Comparison of ENCODE assay signal across 31 mouse cellular contexts in the genomic region with DNA sequence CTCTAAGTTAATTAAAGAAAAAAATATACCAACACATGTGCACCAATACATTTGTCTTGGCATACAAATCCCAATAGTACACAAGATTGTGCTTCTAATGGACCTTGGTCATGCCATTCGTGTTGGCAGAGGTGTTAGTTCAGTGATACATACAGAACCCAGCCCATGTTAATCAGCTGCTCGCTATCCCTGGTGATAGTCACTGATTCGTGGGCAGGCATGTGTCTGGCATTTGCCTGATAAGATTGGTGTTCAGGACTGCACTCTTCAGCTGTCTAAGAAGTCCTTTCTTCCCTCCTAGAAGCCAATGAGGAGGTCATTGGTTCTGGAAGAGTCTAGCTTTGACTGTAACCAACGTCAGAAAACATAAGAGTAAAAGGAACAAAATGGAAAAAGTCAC.
"Had no signal": no experiment of that assay in that cellular context is flagged by ENCODE, and none has a peak within 500 bp of the region (broad histone marks: within the 10 kb centered on the region; RNA-seq: fewer than 3 reads in every experiment).

No protein-coding gene starts in this region.

- H3K9me3 ChIP-seq: limb, embryonic 10.5 days; limb, embryonic 12.5 days; limb, embryonic 13.5 days; limb, embryonic 15.5 days; liver, embryonic 12.5 days; liver, embryonic 13.5 days; liver, embryonic 15.5 days; lung, embryonic 15.5 days; megakaryocyte, embryonic 14.5 days; midbrain, embryonic 10.5 days; midbrain, embryonic 12.5 days; midbrain, embryonic 13.5 days; midbrain, embryonic 15.5 days had no signal

- ATAC-seq: liver, embryonic 12.5 days; liver, postnatal 0 days; lung, postnatal 0 days; midbrain, embryonic 13.5 days; midbrain, embryonic 15.5 days; midbrain, embryonic 16.5 days had no signal

- H3K4me3 ChIP-seq: left cerebral cortex, adult 2 months; limb, embryonic 10.5 days; limb, embryonic 12.5 days; limb, embryonic 13.5 days; limb, embryonic 15.5 days; liver, embryonic 12.5 days; liver, embryonic 13.5 days; liver, embryonic 15.5 days; lung, embryonic 15.5 days; megakaryocyte, embryonic 14.5 days; midbrain, embryonic 10.5 days; midbrain, embryonic 12.5 days; midbrain, embryonic 13.5 days; midbrain, embryonic 15.5 days; myocyte had no signal

- DNase-seq: left cerebral cortex, postnatal 4 days; liver; liver, embryonic 13.5 days; liver, postnatal 0 days; lung, adult 2 months; lung, embryonic 14.5 days; lung, postnatal 10 days; lung, postnatal 14 days; lung, postnatal 36 days; lung, postnatal 4 days; midbrain, embryonic 14.5 days had no signal

- H3K9ac ChIP-seq: limb, embryonic 12.5 days; limb, embryonic 13.5 days; limb, embryonic 15.5 days; liver, embryonic 12.5 days; liver, embryonic 13.5 days; liver, embryonic 14.5 days; liver, embryonic 15.5 days; liver, postnatal 0 days; lung, embryonic 14.5 days; lung, embryonic 15.5 days; midbrain, embryonic 12.5 days; midbrain, embryonic 13.5 days; midbrain, embryonic 15.5 days had no signal

- H3K27me3 ChIP-seq: limb, embryonic 12.5 days; limb, embryonic 13.5 days; limb, embryonic 15.5 days; liver, embryonic 12.5 days; liver, embryonic 13.5 days; liver, embryonic 15.5 days; lung, embryonic 15.5 days; megakaryocyte, embryonic 14.5 days; midbrain, embryonic 12.5 days; midbrain, embryonic 13.5 days; midbrain, embryonic 15.5 days had no signal

- H3K4me2 ChIP-seq: limb, embryonic 12.5 days; limb, embryonic 13.5 days; limb, embryonic 15.5 days; liver, embryonic 11.5 days; liver, embryonic 12.5 days; liver, embryonic 13.5 days; liver, embryonic 15.5 days; lung, embryonic 14.5 days; lung, embryonic 15.5 days; midbrain, embryonic 11.5 days; midbrain, embryonic 12.5 days; midbrain, embryonic 13.5 days; midbrain, embryonic 15.5 days had no signal

- H3K36me3 ChIP-seq: limb, embryonic 10.5 days; limb, embryonic 12.5 days; limb, embryonic 13.5 days; limb, embryonic 15.5 days; liver, embryonic 12.5 days; liver, embryonic 13.5 days; liver, embryonic 15.5 days; lung, embryonic 15.5 days; midbrain, embryonic 10.5 days; midbrain, embryonic 12.5 days; midbrain, embryonic 13.5 days; midbrain, embryonic 15.5 days had no signal

- H3K27ac ChIP-seq: left cerebral cortex, adult 2 months; limb, embryonic 10.5 days; limb, embryonic 12.5 days; limb, embryonic 13.5 days; limb, embryonic 15.5 days; liver, embryonic 12.5 days; liver, embryonic 13.5 days; liver, embryonic 14.5 days; liver, embryonic 15.5 days; lung, embryonic 15.5 days; macrophage; midbrain, embryonic 10.5 days; midbrain, embryonic 12.5 days; midbrain, embryonic 13.5 days; midbrain, embryonic 15.5 days had no signal

- H3K4me1 ChIP-seq: limb, embryonic 10.5 days; limb, embryonic 12.5 days; limb, embryonic 13.5 days; limb, embryonic 15.5 days; liver, embryonic 12.5 days; liver, embryonic 13.5 days; liver, embryonic 15.5 days; lung, embryonic 15.5 days; megakaryocyte, embryonic 14.5 days; midbrain, embryonic 10.5 days; midbrain, embryonic 12.5 days; midbrain, embryonic 13.5 days; midbrain, embryonic 15.5 days had no signal
